Mouse (Mus musculus): Measurements from ENCODE around the gene Anks6. TPM values are rescaled to one million over a fixed set of nuclear protein-coding genes. Genes with fewer than 3 reads are reported as not detected.
A peak's percentile ranks its signal among the peaks of the same experiment; 100 is the strongest.

Anks6 gene
- total RNA-seq, 1 experiment = 0.89 TPM

DNA sequence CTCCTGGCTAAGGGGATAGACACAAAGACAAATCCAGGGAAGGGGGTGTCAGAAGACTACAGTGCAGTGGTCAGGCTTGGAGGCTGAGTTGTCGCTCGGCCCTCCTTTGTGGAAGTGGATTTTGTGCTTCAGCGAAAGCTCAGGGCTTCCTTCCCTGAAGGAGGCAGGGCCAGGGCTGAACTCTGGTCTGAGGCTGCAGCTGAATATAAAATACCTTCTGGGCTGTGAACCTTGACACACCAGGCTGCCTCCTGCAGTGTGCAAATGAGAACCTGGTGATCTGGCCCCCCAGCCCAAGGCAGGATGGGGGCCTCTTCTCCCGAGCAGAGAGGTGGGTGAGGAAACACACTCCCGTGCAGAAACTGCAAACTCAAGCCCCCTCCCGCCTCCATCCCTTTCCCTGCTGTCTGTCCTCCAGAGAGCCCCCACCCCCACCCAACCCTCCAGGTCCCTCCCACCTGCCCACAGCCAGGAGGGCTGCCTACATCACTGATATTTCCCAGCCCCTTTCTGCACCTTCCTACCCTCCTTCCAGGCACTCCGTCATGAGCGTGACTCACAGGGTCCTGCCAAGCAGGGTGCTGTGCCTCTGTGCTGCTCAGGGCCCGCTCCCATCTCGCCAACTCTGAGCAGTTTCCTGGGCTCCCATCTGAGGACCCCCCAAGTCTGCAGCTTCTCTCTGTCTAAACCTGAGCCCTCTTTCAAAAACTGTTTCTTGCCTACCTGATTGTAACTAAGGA lies 6.4 kb downstream of the Anks6 start:
- Histone ChIP-seq H3K9ac (ENCODE audit: insufficient read depth, low read depth, low read length, poor library complexity, severe bottlenecking) (no peak overlapping the region), H3K4me1 (ENCODE audit: control insufficient read depth in 2 of 2, insufficient read depth in 2 of 2, low read length in 2 of 2, poor library complexity in 1 of 2) (peaks cover 0 to 2% of the 10 kb centered on the region in 2 experiments; a peak in 1 of 4 replicates), H3K27ac (ENCODE audit: insufficient read depth, low read depth, low read length, poor library complexity, severe bottlenecking) (no peak overlapping the region), H3K9me3 (ENCODE audit: control insufficient read depth, insufficient read depth, low read depth, low read length) (no peaks in the 10 kb centered on the region), H3K4me3 (ENCODE audit: insufficient read depth in 1 of 2, low read depth in 1 of 2, low read length in 2 of 2, poor library complexity in 1 of 2, severe bottlenecking in 1 of 2) (no peak overlapping the region), H3K36me3 (ENCODE audit: control insufficient read depth, insufficient read depth, low read length, poor library complexity, severe bottlenecking) (no peaks in the 10 kb centered on the region)
- TF ChIP-seq CHD2 (IDR thresholded peaks at IDR 0.05; ENCODE audit: low read depth, low read length) (no peak), HCFC1 (IDR thresholded peaks at IDR 0.05; ENCODE audit: borderline replicate concordance, insufficient read depth, low read length) (no peak), ZNF384 (IDR thresholded peaks at IDR 0.05; ENCODE audit: low read depth, low read length) (no peak), ZC3H11A (IDR thresholded peaks at IDR 0.05; ENCODE audit: borderline replicate concordance, low read depth, low read length) (no peak), MAFK (IDR thresholded peaks at IDR 0.05; ENCODE audit: insufficient read depth, low read depth, low read length) (no peak)
- DNase-seq (ENCODE audit: low read depth, low spot score) = no peak
- in situ Hi-C loops (cut with MboI; ENCODE audit: low sequenced_read_pairs in 2 of 2, unreplicated experiment in 2 of 2) = no loop called here

DNA sequence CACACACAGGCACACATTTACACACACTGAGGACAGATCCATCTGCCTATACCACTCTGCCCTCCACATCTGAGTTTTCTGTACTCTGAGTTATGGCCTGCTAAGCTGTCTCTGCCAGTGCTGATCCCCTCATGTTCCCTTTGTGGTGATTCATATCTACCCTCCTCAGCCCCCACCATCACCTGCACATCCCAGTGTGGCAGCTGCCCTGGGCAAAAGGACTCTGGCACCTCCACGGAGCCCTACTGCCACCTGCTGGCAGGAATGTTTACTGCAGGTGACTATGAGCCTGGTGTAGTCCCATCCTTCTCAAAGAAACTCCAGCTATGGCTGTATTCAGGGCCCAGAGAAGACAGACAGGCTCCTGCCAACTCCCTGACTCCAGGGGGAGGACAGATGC lies 7.1 kb downstream of the Anks6 start:
- Histone ChIP-seq H3K27ac (ENCODE audit: insufficient read depth, low read depth, low read length, poor library complexity, severe bottlenecking) (no peak overlapping the region), H3K9ac (ENCODE audit: insufficient read depth, low read depth, low read length, poor library complexity, severe bottlenecking) (no peak overlapping the region), H3K4me1 (ENCODE audit: control insufficient read depth in 2 of 2, insufficient read depth in 2 of 2, low read length in 2 of 2, poor library complexity in 1 of 2) (peaks cover 0 to 2% of the 10 kb centered on the region in 2 experiments; a peak in 1 of 4 replicates), H3K36me3 (ENCODE audit: control insufficient read depth, insufficient read depth, low read length, poor library complexity, severe bottlenecking) (no peaks in the 10 kb centered on the region), H3K9me3 (ENCODE audit: control insufficient read depth, insufficient read depth, low read depth, low read length) (no peaks in the 10 kb centered on the region), H3K4me3 (ENCODE audit: insufficient read depth in 1 of 2, low read depth in 1 of 2, low read length in 2 of 2, poor library complexity in 1 of 2, severe bottlenecking in 1 of 2) (no peak overlapping the region)
- DNase-seq (ENCODE audit: low read depth, low spot score) = peak; percentile 72
- in situ Hi-C loops (cut with MboI; ENCODE audit: low sequenced_read_pairs in 2 of 2, unreplicated experiment in 2 of 2) = no loop called here
- TF ChIP-seq HCFC1 (IDR thresholded peaks at IDR 0.05; ENCODE audit: borderline replicate concordance, insufficient read depth, low read length) (no peak), CHD2 (IDR thresholded peaks at IDR 0.05; ENCODE audit: low read depth, low read length) (no peak), MAFK (IDR thresholded peaks at IDR 0.05; ENCODE audit: insufficient read depth, low read depth, low read length) (no peak), ZC3H11A (IDR thresholded peaks at IDR 0.05; ENCODE audit: borderline replicate concordance, low read depth, low read length) (no peak)

DNA sequence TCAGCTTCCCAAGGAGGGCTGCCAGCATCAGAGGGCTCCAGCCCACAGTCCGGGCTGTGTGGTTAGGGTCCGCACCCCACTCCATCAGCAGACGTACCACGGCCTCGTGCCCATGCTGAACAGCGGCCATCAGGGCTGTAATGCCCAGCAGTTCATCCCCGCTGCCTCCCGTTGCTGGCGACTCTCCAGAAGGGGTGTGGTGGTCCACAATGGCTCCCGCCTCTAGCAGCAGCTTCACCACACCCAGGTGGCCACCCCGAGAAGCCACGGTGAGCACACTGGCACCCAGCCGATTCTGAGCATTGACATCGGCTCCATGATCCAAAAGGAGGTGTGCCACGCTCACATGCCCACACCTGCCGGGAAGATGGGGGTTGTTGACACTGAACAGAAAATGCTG lies 8.0 kb downstream of the Anks6 start:
- Histone ChIP-seq H3K27ac (ENCODE audit: insufficient read depth, low read depth, low read length, poor library complexity, severe bottlenecking) (no peak overlapping the region), H3K9me3 (ENCODE audit: control insufficient read depth, insufficient read depth, low read depth, low read length) (no peaks in the 10 kb centered on the region), H3K4me1 (ENCODE audit: control insufficient read depth in 2 of 2, insufficient read depth in 2 of 2, low read length in 2 of 2, poor library complexity in 1 of 2) (peaks cover 0 to 2% of the 10 kb centered on the region in 2 experiments; a peak in 1 of 4 replicates), H3K4me3 (ENCODE audit: insufficient read depth in 1 of 2, low read depth in 1 of 2, low read length in 2 of 2, poor library complexity in 1 of 2, severe bottlenecking in 1 of 2) (no peak overlapping the region), H3K9ac (ENCODE audit: insufficient read depth, low read depth, low read length, poor library complexity, severe bottlenecking) (no peak overlapping the region), H3K36me3 (ENCODE audit: control insufficient read depth, insufficient read depth, low read length, poor library complexity, severe bottlenecking) (no peaks in the 10 kb centered on the region)
- in situ Hi-C loops (cut with MboI; ENCODE audit: low sequenced_read_pairs in 2 of 2, unreplicated experiment in 2 of 2) = no loop called here
- no peak for DNase-seq (ENCODE audit: low read depth, low spot score)
- no peak for TF ChIP-seq HCFC1 (IDR thresholded peaks at IDR 0.05; ENCODE audit: borderline replicate concordance, insufficient read depth, low read length)
- no peak for TF ChIP-seq ZC3H11A (IDR thresholded peaks at IDR 0.05; ENCODE audit: borderline replicate concordance, low read depth, low read length)
- TF ChIP-seq MAFK (IDR thresholded peaks at IDR 0.05; ENCODE audit: insufficient read depth, low read depth, low read length) = no peak
- no peak for TF ChIP-seq ZNF384 (IDR thresholded peaks at IDR 0.05; ENCODE audit: low read depth, low read length)
- TF ChIP-seq CHD2 (IDR thresholded peaks at IDR 0.05; ENCODE audit: low read depth, low read length) = no peak

DNA sequence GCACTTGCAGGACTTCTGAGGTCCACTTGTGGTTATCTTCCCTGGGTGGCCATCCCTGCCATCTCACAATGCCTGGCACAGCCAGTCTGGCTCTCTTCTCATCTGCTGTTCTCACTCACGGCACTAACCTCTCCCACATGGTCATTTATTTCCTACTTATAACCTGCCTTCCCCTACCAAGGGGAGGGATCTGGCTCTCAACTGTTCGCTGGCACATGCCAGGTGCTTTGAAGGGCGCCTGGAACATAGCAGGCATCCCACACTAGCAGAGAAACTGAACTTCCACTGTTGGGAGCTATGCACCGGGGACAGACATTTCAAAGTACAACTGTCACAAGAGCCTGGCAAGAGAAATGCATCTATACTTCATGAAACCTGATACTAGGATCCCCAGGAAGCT lies 9.5 kb downstream of the Anks6 start:
- Histone ChIP-seq H3K9ac (ENCODE audit: insufficient read depth, low read depth, low read length, poor library complexity, severe bottlenecking) (no peak overlapping the region), H3K4me1 (ENCODE audit: control insufficient read depth in 2 of 2, insufficient read depth in 2 of 2, low read length in 2 of 2, poor library complexity in 1 of 2) (peaks cover 0 to 2% of the 10 kb centered on the region in 2 experiments; a peak in 1 of 4 replicates), H3K27ac (ENCODE audit: insufficient read depth, low read depth, low read length, poor library complexity, severe bottlenecking) (no peak overlapping the region), H3K9me3 (ENCODE audit: control insufficient read depth, insufficient read depth, low read depth, low read length) (no peaks in the 10 kb centered on the region), H3K36me3 (ENCODE audit: control insufficient read depth, insufficient read depth, low read length, poor library complexity, severe bottlenecking) (no peaks in the 10 kb centered on the region), H3K4me3 (ENCODE audit: insufficient read depth in 1 of 2, low read depth in 1 of 2, low read length in 2 of 2, poor library complexity in 1 of 2, severe bottlenecking in 1 of 2) (no peak overlapping the region)
- in situ Hi-C loops (cut with MboI; ENCODE audit: low sequenced_read_pairs in 2 of 2, unreplicated experiment in 2 of 2) = no loop called here
- TF ChIP-seq ZNF384 (IDR thresholded peaks at IDR 0.05; ENCODE audit: low read depth, low read length) = no peak
- TF ChIP-seq ZC3H11A (IDR thresholded peaks at IDR 0.05; ENCODE audit: borderline replicate concordance, low read depth, low read length) = no peak
- TF ChIP-seq CHD2 (IDR thresholded peaks at IDR 0.05; ENCODE audit: low read depth, low read length) = no peak
- no peak for TF ChIP-seq HCFC1 (IDR thresholded peaks at IDR 0.05; ENCODE audit: borderline replicate concordance, insufficient read depth, low read length)
- TF ChIP-seq MAFK (IDR thresholded peaks at IDR 0.05; ENCODE audit: insufficient read depth, low read depth, low read length) = no peak
- no peak for DNase-seq (ENCODE audit: low read depth, low spot score)

Measured in ES-E14 (cell line).